Mouse (Mus musculus) testis, adult 2 months (tissue): ENCODE measurements around the gene Stra6. TPM values are rescaled to one million over a fixed set of nuclear protein-coding genes. Genes with fewer than 3 reads are reported as not detected.

Experiments
- H3K27ac ChIP-seq: fragments of 200-500 bp; 2 replicates; pipeline ENCODE4 v1.5.1; 2012; ENCODE audit warnings: low read depth, low read length; ENCODE audit not compliant: control insufficient read depth, insufficient read depth
- H3K27me3 ChIP-seq: fragments of 200-500 bp; 2 replicates; pipeline ENCODE4 v1.6.1; 2012; ENCODE audit warnings: mild to moderate bottlenecking, low read length, moderate library complexity; ENCODE audit not compliant: control insufficient read depth, insufficient read depth
- H3K36me3 ChIP-seq: fragments of 200-500 bp; 2 replicates; pipeline ENCODE4 v1.6.1; 2012; ENCODE audit warnings: mild to moderate bottlenecking, low read length; ENCODE audit not compliant: control insufficient read depth, insufficient read depth
- H3K4me1 ChIP-seq: fragments of 200-500 bp; 2 replicates; pipeline ENCODE4 v1.6.1; 2012; ENCODE audit warnings: low read length; ENCODE audit not compliant: control insufficient read depth, insufficient read depth
- H3K4me3 ChIP-seq: fragments of 200-500 bp; 2 replicates; pipeline ENCODE4 v1.5.1; 2012; ENCODE audit warnings: low read depth, mild to moderate bottlenecking, low read length, moderate library complexity, mixed read lengths; ENCODE audit not compliant: control insufficient read depth
- CTCF ChIP-seq: fragments of 200-500 bp; IDR thresholded peaks from 2 replicates; pipeline ENCODE4 v1.5.1; 2012; ENCODE audit warnings: low read depth, mild to moderate bottlenecking, inconsistent platforms, low read length, moderate library complexity; ENCODE audit not compliant: control insufficient read depth, insufficient read depth, insufficient replicate concordance
- POLR2A ChIP-seq: fragments of 200-500 bp; IDR thresholded peaks from 2 replicates; pipeline ENCODE4 v1.6.1; 2012; ENCODE audit warnings: low read depth, mild to moderate bottlenecking, inconsistent platforms, low read length, moderate library complexity; ENCODE audit not compliant: control insufficient read depth
- polyA plus RNA-seq: library from polyadenylated mRNA; depleted of rRNA; stranded (reverse); fragments of >200 nt; gene quantifications from 2 replicates; pipeline ENCODE4 v1.2.3, GENCODE M21; 2012

Gene Stra6
- polyA plus RNA-seq, 1 experiment = 6.4 TPM

DNA sequence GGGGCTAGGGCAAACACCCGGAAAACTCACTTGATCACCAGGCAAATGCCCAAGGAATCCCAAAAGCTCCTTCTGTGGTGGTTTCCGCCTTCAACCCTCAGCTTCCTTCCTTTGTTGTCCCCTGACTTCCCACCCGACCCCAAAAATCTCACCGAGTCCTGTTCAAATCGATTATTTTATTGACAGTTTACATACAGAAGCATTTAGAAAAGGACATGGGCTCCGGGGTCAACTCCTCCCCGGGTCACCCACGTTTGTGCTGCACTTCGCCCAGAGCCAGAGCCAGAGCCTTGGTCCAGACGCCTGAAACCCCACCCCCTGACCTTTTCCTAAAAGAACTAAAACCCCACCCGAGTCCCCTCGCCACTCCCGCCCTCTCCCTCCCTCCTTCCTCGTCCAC is 132.6 kb downstream of the Stra6 start:
- Histone ChIP-seq H3K4me3 (no peak overlapping the region), H3K27ac (no peak overlapping the region), H3K4me1 (peaks cover 14% of the 10 kb centered on the region), H3K36me3 (no peaks in the 10 kb centered on the region), H3K27me3 (no peaks in the 10 kb centered on the region)
- TF ChIP-seq POLR2A (no peak), CTCF (no peak)

DNA sequence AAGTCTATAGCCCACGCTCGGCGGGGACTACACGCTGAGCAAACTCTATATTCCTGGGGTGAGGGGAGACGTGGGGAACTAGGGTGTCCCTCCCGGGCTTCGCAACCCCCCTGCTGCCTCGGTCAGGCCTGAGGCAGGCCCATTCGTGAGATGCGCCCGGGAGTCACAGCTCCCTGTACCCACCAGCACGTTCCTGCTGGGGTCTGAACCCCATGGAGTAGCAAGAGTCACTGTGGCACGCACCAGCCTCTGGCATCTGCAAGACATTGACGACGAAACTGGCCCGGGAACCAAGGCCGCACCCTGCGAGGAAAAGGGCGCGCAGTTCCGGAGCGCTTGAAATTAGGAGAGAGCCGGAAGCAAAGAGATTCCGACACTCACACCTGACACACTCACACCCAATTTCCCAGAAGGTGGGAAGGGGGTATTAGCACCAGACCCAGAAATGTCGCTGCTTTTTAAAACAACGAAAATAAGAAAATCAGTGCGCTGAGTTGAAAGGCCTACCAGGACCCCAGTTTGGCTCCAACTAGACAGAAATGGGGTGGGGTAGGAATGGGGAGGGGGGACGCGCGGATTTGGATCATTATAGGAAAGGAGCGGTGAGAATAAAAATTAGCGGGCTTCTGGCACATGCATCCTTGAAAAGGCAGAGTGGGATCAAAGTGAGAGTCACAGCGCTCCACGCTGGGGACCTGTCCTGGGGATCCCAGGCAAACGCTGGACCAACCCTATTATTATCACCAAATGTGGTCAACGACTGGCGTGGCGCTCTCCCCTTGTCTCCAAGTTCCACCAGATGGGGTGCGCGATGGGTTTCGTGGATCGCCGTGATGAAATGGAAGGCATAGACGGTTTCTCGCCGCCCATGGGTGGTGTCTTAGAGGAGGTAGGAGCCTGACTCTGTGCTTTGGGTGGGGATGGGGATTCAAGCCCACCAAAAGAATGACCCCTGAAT is 133.3 kb downstream of the Stra6 start:
- peak overlapping the region; percentile 40 for H3K27ac ChIP-seq
- TF ChIP-seq POLR2A = 0 out of 2 replicates have a peak, but pooled peaks have one; percentile 16
- TF ChIP-seq CTCF = no peak
- no peaks in the 10 kb centered on the region for H3K27me3 ChIP-seq
- peaks cover 16% of the 10 kb centered on the region for H3K4me1 ChIP-seq
- no peaks in the 10 kb centered on the region for H3K36me3 ChIP-seq
- H3K4me3 ChIP-seq = peak overlapping the region; percentile 12

DNA sequence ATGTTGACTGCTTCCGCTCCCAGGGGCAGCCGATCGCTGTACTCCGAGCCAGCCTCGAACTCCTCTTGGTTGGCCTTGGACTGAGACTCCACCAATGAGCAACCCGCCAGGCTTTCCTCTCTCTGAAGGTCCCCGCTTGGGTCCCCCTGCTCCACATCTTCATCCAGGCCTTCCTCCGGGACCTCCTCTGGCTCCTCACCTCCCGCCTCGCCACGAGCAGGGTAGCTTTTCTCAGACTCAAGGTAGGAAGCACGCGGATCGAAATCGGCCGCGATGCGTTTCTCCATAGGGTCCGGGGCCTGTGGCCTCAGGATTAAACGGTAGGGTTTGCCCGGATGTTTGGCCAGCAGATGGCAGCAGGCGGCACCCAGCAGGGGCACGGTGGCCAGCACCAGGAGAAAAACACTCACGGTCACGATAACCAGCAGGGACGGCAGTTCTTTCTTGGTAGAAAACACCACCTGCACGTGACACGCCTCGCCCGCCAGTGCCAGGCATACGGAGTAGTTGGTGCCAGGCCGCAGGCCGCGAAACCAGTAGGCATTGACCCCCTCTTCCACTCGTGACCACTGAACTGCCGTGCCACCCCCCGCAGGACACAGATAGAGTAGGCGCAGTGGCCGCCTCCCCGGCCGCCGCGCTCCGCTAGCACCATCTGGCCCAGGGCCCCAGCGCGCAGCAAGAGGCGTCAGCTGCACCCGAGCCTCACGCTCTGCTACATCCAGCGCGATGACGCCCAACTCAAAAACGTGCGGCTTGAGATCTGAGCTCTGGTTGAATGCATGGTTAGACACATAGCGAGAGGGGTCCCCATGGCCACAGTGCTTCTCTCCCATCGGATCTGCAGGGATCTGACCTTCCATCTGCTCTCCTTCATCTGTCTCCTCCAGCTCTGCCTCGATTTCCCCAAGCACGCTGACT is 134.5 kb downstream of the Stra6 start:
- H3K4me3 ChIP-seq = no peak overlapping the region; the same call in 1 of the 2 replicates
- TF ChIP-seq CTCF = peak; percentile 41; the same call in 1 of the 2 replicates
- TF ChIP-seq POLR2A = no peak; the same call in 1 of the 2 replicates
- peaks cover under 1% of the 10 kb centered on the region; the same call in 1 of the 2 replicates for H3K27me3 ChIP-seq
- 0 out of 2 replicates have a peak overlapping the region, but pooled peaks have one; percentile 15 for H3K27ac ChIP-seq
- no peaks in the 10 kb centered on the region for H3K36me3 ChIP-seq
- peaks cover 20% of the 10 kb centered on the region for H3K4me1 ChIP-seq

DNA sequence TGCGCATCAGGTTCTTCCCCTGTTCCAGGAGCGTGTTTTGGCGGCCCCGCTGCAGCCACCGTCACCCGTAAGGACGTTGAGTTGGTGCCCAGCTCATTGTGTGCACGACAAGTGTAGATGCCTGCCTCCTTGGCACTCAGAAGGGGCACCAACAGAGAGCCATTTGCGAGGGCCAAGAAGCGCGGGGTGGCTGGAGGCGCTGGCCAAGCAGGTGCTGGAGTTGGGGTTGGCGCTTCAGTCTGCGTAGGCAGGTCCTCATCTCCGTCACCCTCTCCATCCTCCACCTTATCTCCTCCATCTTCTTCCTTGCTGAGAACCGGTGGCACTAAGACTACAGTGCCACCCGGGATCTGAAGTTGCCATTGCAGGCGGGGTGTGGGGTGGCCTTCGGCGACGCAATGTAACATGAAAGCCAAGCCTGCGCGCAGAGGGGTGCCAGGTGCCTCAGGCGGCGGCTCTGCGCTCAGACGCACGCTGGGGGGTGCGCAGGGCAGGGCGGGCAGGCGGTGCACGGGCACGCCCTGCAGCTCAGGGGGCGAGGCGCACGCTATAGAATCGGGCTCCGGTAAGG is 135.3 kb downstream of the Stra6 start:
- H3K27me3 ChIP-seq = peaks cover 4% of the 10 kb centered on the region
- peaks cover 25% of the 10 kb centered on the region for H3K4me1 ChIP-seq
- H3K36me3 ChIP-seq = no peaks in the 10 kb centered on the region
- no peak overlapping the region for H3K27ac ChIP-seq
- TF ChIP-seq CTCF (no peak), POLR2A (0 out of 2 replicates have a peak, but pooled peaks have one; percentile 13)
- H3K4me3 ChIP-seq = no peak overlapping the region; the same call in 1 of the 2 replicates

GRCm38 (mm10) chr9:58199381-58200269 is 136.0 kb downstream of the Stra6 start:
- no peak overlapping the region; the same call in 1 of the 2 replicates for H3K4me3 ChIP-seq
- peaks cover 4% of the 10 kb centered on the region for H3K27me3 ChIP-seq
- peaks cover 26% of the 10 kb centered on the region for H3K4me1 ChIP-seq
- H3K36me3 ChIP-seq = no peaks in the 10 kb centered on the region
- no peak overlapping the region for H3K27ac ChIP-seq
- TF ChIP-seq CTCF = no peak
- TF ChIP-seq POLR2A = no peak
